Comparison of ENCODE assay signal across 14 mouse cellular contexts in the genomic region with DNA sequence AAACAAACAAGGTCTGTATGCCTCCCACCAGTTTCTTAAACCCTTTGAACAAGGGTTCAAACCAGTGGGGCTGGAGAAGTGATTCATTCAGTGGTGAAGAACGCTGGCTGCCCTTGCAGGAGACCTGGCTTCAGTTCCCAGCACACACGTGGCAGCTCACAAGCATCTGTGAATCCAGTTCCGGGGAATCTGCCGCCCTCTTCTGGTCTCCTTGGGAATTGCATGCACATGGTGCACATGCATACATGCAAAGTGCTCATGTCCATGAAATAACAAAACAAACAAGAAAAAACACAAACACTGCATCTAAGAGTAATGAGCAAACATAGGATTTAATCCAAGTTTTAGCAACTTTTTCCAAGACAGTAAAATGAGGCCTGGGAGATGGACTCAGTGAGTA.
DNase-seq lines count a peak whose midpoint lies in the region; ATAC-seq and TF ChIP-seq lines count a peak whose summit lies in the region.
"Had no signal": no experiment of that assay in that cellular context is flagged by ENCODE, and none has a peak within 500 bp of the region (broad histone marks: within the 10 kb centered on the region; RNA-seq: fewer than 3 reads in every experiment).

No protein-coding gene starts in this region.

- no peaks in the 10 kb centered on the region for H3K36me3 ChIP-seq in heart, postnatal 0 days (replicated peaks; ENCODE audit: control insufficient read depth, insufficient read depth, low read length)
- H3K36me3 ChIP-seq in heart, embryonic 11.5 days (ENCODE audit: control insufficient read depth, insufficient read depth, low read length) = no peaks in the 10 kb centered on the region
- H3K36me3 ChIP-seq in midbrain, postnatal 0 days (ENCODE audit: insufficient read depth, low read length) = no peaks in the 10 kb centered on the region
- no peaks in the 10 kb centered on the region for H3K36me3 ChIP-seq in midbrain, embryonic 15.5 days (replicated peaks)
- H3K36me3 ChIP-seq: forebrain, embryonic 15.5 days; limb, embryonic 15.5 days; stomach, embryonic 15.5 days had no signal

- no peak overlapping the region for H3K9ac ChIP-seq in heart, postnatal 0 days (replicated peaks; ENCODE audit: low read depth, low read length)
- H3K9ac ChIP-seq in heart, embryonic 11.5 days (ENCODE audit: low read depth, low read length) = no peak overlapping the region
- H3K9ac ChIP-seq in midbrain, postnatal 0 days (replicated peaks; ENCODE audit: low read length, poor library complexity, severe bottlenecking) = no peak overlapping the region
- no peak overlapping the region for H3K9ac ChIP-seq in midbrain, embryonic 15.5 days
- H3K9ac ChIP-seq: forebrain, embryonic 15.5 days; limb, embryonic 15.5 days; stomach, embryonic 15.5 days had no signal

- H3K4me3 ChIP-seq in heart, postnatal 0 days (ENCODE audit: low read depth, low read length) = no peak overlapping the region
- no peak overlapping the region for H3K4me3 ChIP-seq in heart, embryonic 11.5 days (ENCODE audit: low read depth, low read length)
- no peak overlapping the region for H3K4me3 ChIP-seq in midbrain, postnatal 0 days (ENCODE audit: low read depth, low read length)
- H3K4me3 ChIP-seq in midbrain, embryonic 15.5 days = no peak overlapping the region
- H3K4me3 ChIP-seq: forebrain, embryonic 15.5 days; limb, embryonic 15.5 days; megakaryocyte, embryonic 14.5 days; stomach, embryonic 15.5 days had no signal

- H3K4me1 ChIP-seq in heart, postnatal 0 days (ENCODE audit: control insufficient read depth, insufficient read depth) = no peaks in the 10 kb centered on the region
- H3K4me1 ChIP-seq in heart, embryonic 11.5 days (ENCODE audit: control insufficient read depth, insufficient read depth, low read length) = no peaks in the 10 kb centered on the region
- no peaks in the 10 kb centered on the region for H3K4me1 ChIP-seq in midbrain, postnatal 0 days (ENCODE audit: insufficient read depth, low read length)
- peaks cover 12% of the 10 kb centered on the region for H3K4me1 ChIP-seq in midbrain, embryonic 15.5 days
- H3K4me1 ChIP-seq: megakaryocyte, embryonic 14.5 days; stomach, embryonic 15.5 days had no signal

- H3K4me2 ChIP-seq in heart, postnatal 0 days (ENCODE audit: low read depth, low read length) = no peak overlapping the region
- H3K4me2 ChIP-seq in heart, embryonic 11.5 days = no peak overlapping the region
- no peak overlapping the region for H3K4me2 ChIP-seq in midbrain, postnatal 0 days (ENCODE audit: low read depth, low read length, poor library complexity, severe bottlenecking)
- no peak overlapping the region for H3K4me2 ChIP-seq in midbrain, embryonic 15.5 days
- H3K4me2 ChIP-seq: forebrain, embryonic 15.5 days; limb, embryonic 15.5 days; stomach, embryonic 15.5 days had no signal

- TF ChIP-seq EP300 in heart, postnatal 0 days (IDR thresholded peaks at IDR 0.05; ENCODE audit: low read depth) = no peak

- no peak for ATAC-seq in heart, postnatal 0 days (ENCODE audit: insufficient read depth, low read depth)
- ATAC-seq in heart, embryonic 11.5 days (replicated peaks; ENCODE audit: insufficient number of reproducible peaks, low FRiP score, low TSS enrichment) = no peak
- no peak for ATAC-seq in midbrain, postnatal 0 days (ENCODE audit: low FRiP score)
- ATAC-seq in midbrain, embryonic 15.5 days (replicated peaks) = no peak
- ATAC-seq: forebrain, embryonic 15.5 days had no signal

- H3K27ac ChIP-seq in heart, postnatal 0 days (ENCODE audit: low read depth) = no peak overlapping the region
- H3K27ac ChIP-seq in heart, embryonic 11.5 days (ENCODE audit: low read depth, low read length) = no peak overlapping the region
- H3K27ac ChIP-seq in midbrain, postnatal 0 days (ENCODE audit: low read depth, low read length) = no peak overlapping the region
- no peak overlapping the region for H3K27ac ChIP-seq in midbrain, embryonic 15.5 days
- H3K27ac ChIP-seq: forebrain, embryonic 15.5 days; limb, embryonic 15.5 days; stomach, embryonic 15.5 days had no signal

- 0 out of 2 replicates have a peak, but pooled peaks cover 3% of the 10 kb centered on the region for H3K9me3 ChIP-seq in heart, postnatal 0 days (replicated peaks; ENCODE audit: control insufficient read depth, low read length)
- peaks cover 6% of the 10 kb centered on the region for H3K9me3 ChIP-seq in heart, embryonic 11.5 days (replicated peaks; ENCODE audit: control insufficient read depth, low read length)
- no peaks in the 10 kb centered on the region; the same call in 1 of the 2 replicates for H3K9me3 ChIP-seq in midbrain, postnatal 0 days (ENCODE audit: low read length)
- no peaks in the 10 kb centered on the region for H3K9me3 ChIP-seq in midbrain, embryonic 15.5 days
- H3K9me3 ChIP-seq: forebrain, embryonic 15.5 days; limb, embryonic 15.5 days; stomach, embryonic 15.5 days had no signal

- H3K27me3 ChIP-seq in heart, postnatal 0 days (ENCODE audit: control insufficient read depth, insufficient read depth, low read length) = no peaks in the 10 kb centered on the region
- no peaks in the 10 kb centered on the region for H3K27me3 ChIP-seq in heart, embryonic 11.5 days (ENCODE audit: control insufficient read depth, insufficient read depth, low read length)
- no peaks in the 10 kb centered on the region for H3K27me3 ChIP-seq in midbrain, postnatal 0 days (ENCODE audit: insufficient read depth, low read length)
- H3K27me3 ChIP-seq in midbrain, embryonic 15.5 days (replicated peaks) = no peaks in the 10 kb centered on the region
- H3K27me3 ChIP-seq: forebrain, embryonic 15.5 days; limb, embryonic 15.5 days; megakaryocyte, embryonic 14.5 days; stomach, embryonic 15.5 days had no signal

- WGBS in heart, postnatal 0 days = 78% methylated on average over 4 of the region's 4 CpGs
- WGBS in heart, embryonic 11.5 days (ENCODE audit: insufficient replicate concordance) = 77% methylated on average over 4 of the region's 4 CpGs
- 89% methylated on average over 4 of the region's 4 CpGs for WGBS in midbrain, postnatal 0 days
- WGBS in midbrain, embryonic 15.5 days = 78% methylated on average over 4 of the region's 4 CpGs

- DNase-seq in heart, postnatal 0 days (ENCODE audit: low spot score) = no peak
- DNase-seq in midbrain, postnatal 0 days (ENCODE audit: low spot score) = no peak
- peak; percentile 73 for DNase-seq in ES-CJ7 (ENCODE audit: low read depth, low spot score)
- peak; percentile 25 for DNase-seq in naive thymus-derived CD4-positive, alpha-beta T cell, adult 2 months (ENCODE audit: low read depth)
- DNase-seq in spleen, postnatal 14 days (ENCODE audit: low spot score in 2 of 2) = no peak
- no peak for DNase-seq in frontal cortex, adult 2 months (ENCODE audit: extremely low spot score in 1 of 2, low spot score in 1 of 2)
- DNase-seq: adrenal gland, postnatal 10 days; cerebellum, adult 2 months had no signal

- TF ChIP-seq CTCF in heart, postnatal 0 days (IDR thresholded peaks at IDR 0.05; ENCODE audit: low read depth) = peak; percentile 7; the same call in 1 of the 2 replicates
- TF ChIP-seq CTCF in midbrain, postnatal 0 days (IDR thresholded peaks at IDR 0.05) = peak; percentile 55

Comparison
In these comparisons a context has a peak if more than half of its experiments do, and no peak if none do; other contexts are left out.
1. DNase-seq: peak in ES-CJ7 (single experiment) and naive thymus-derived CD4-positive, alpha-beta T cell, adult 2 months (single experiment); none in heart, postnatal 0 days (single experiment), midbrain, postnatal 0 days (single experiment), spleen, postnatal 14 days (0 of 2) and frontal cortex, adult 2 months (0 of 2).